Mouse (Mus musculus) midbrain, embryonic 15.5 days (tissue): ENCODE measurements at regions not wholly inside any gene's neighbourhood (a gene's known extent, or its start where the extent isn't known, plus 50 kb on each side); places are given as distances from the start of the nearest gene placed in this dataset.

Source experiments
- ATAC-seq: fragments of 200-750 bp; cut with Nextera tagmentation; replicated peaks from 2 replicates; pipeline ENCODE4 v1.8.0; 2017; ENCODE audit warnings: moderate TSS enrichment
- H3K27ac ChIP-seq: fragments of 300-500 bp; sonication (generic); 2 replicates; pipeline ENCODE4 v1.5.1; 2015; ENCODE audit warnings: mild to moderate bottlenecking, inconsistent platforms
- H3K27me3 ChIP-seq: fragments of 300-500 bp; sonication (generic); replicated peaks from 2 replicates; pipeline ENCODE4 v1.6.1; 2015; ENCODE audit warnings: inconsistent platforms
- H3K36me3 ChIP-seq: fragments of 300-500 bp; sonication (generic); replicated peaks from 2 replicates; pipeline ENCODE4 v1.6.1; 2015; ENCODE audit warnings: inconsistent platforms
- H3K4me1 ChIP-seq: fragments of 300-500 bp; sonication (generic); 2 replicates; pipeline ENCODE4 v1.6.1; 2015; ENCODE audit warnings: inconsistent platforms
- H3K4me2 ChIP-seq: fragments of 300-500 bp; sonication (generic); 2 replicates; pipeline ENCODE4 v1.6.1; 2015; ENCODE audit warnings: inconsistent platforms, mild to moderate bottlenecking, moderate library complexity
- H3K4me3 ChIP-seq: fragments of 300-500 bp; sonication (generic); 2 replicates; pipeline ENCODE4 v1.5.1; 2015; ENCODE audit warnings: mild to moderate bottlenecking, inconsistent platforms
- H3K9ac ChIP-seq: fragments of 300-500 bp; sonication (generic); 2 replicates; pipeline ENCODE4 v1.6.1; 2015; ENCODE audit warnings: mild to moderate bottlenecking, inconsistent platforms
- H3K9me3 ChIP-seq: fragments of 300-500 bp; sonication (generic); 2 replicates; pipeline ENCODE4 v1.6.1; 2016; ENCODE audit warnings: inconsistent platforms
- WGBS: fragments of 180-500 bp; shearing (Covaris S2); methylation state at CpG from one replicate; pipeline ENCODE4 v1.1.7; 2015; ENCODE audit warnings: mixed read lengths; 5-methylcytosine and 5-hydroxymethylcytosine counted together

GRCm38 (mm10) chr3:148650241-148650640 is 340.1 kb downstream of the Adgrl2 start:
- ATAC-seq, result no peak
- Histone ChIP-seq H3K36me3 (no peaks in the 10 kb centered on the region), H3K9ac (no peak overlapping the region), H3K9me3 (no peaks in the 10 kb centered on the region), H3K4me2 (no peak overlapping the region), H3K27me3 (no peaks in the 10 kb centered on the region), H3K4me1 (no peaks in the 10 kb centered on the region), H3K4me3 (no peak overlapping the region), H3K27ac (no peak overlapping the region)
- 56% methylated on average over 8 of the region's 8 CpGs for WGBS

- no peaks in the 10 kb centered on the region for H3K9me3 ChIP-seq
- no peaks in the 10 kb centered on the region for H3K27me3 ChIP-seq
- H3K4me2 ChIP-seq, result no peak overlapping the region
- no peak overlapping the region for H3K4me3 ChIP-seq
- no peak overlapping the region for H3K9ac ChIP-seq
- no peaks in the 10 kb centered on the region for H3K36me3 ChIP-seq
- H3K27ac ChIP-seq, result no peak overlapping the region
- ATAC-seq, result no peak
- no peaks in the 10 kb centered on the region for H3K4me1 ChIP-seq
- 95% methylated on average over 5 of the region's 5 CpGs for WGBS
These were observed 345.4 kb downstream of the Adgrl2 start for GRCm38 (mm10) chr3:148644924-148645323.

GRCm38 (mm10) chr3:148641581-148641980 is 348.8 kb downstream of the Adgrl2 start:
- Histone ChIP-seq H3K27me3 (no peaks in the 10 kb centered on the region), H3K27ac (no peak overlapping the region), H3K9me3 (no peaks in the 10 kb centered on the region), H3K4me3 (no peak overlapping the region), H3K4me2 (no peak overlapping the region), H3K9ac (no peak overlapping the region), H3K4me1 (no peaks in the 10 kb centered on the region), H3K36me3 (no peaks in the 10 kb centered on the region)
- no peak for ATAC-seq
- WGBS, result 60% methylated on average over 3 of the region's 3 CpGs

- Histone ChIP-seq H3K27me3 (no peaks in the 10 kb centered on the region), H3K4me2 (no peak overlapping the region), H3K27ac (no peak overlapping the region), H3K4me1 (no peaks in the 10 kb centered on the region), H3K9ac (no peak overlapping the region), H3K36me3 (no peaks in the 10 kb centered on the region), H3K9me3 (no peaks in the 10 kb centered on the region), H3K4me3 (no peak overlapping the region)
- WGBS, result 70% methylated on average over 3 of the region's 3 CpGs
- no peak for ATAC-seq
These were observed 349.7 kb downstream of the Adgrl2 start for GRCm38 (mm10) chr3:148640680-148641101.

GRCm38 (mm10) chr3:148635101-148635500 is 355.3 kb downstream of the Adgrl2 start:
- Histone ChIP-seq H3K4me3 (no peak overlapping the region), H3K4me2 (no peak overlapping the region), H3K36me3 (no peaks in the 10 kb centered on the region), H3K4me1 (no peaks in the 10 kb centered on the region), H3K27me3 (no peaks in the 10 kb centered on the region), H3K9ac (no peak overlapping the region), H3K9me3 (no peaks in the 10 kb centered on the region), H3K27ac (no peak overlapping the region)
- no peak for ATAC-seq
- 82% methylated on average over 4 of the region's 4 CpGs for WGBS

GRCm38 (mm10) chr3:148634352-148634751 is 356.0 kb downstream of the Adgrl2 start:
- no peak for ATAC-seq
- no peak overlapping the region for H3K4me2 ChIP-seq
- 68% methylated on average over 3 of the region's 3 CpGs for WGBS
- no peak overlapping the region for H3K4me3 ChIP-seq
- H3K9ac ChIP-seq, result no peak overlapping the region
- H3K36me3 ChIP-seq, result no peaks in the 10 kb centered on the region
- no peak overlapping the region for H3K27ac ChIP-seq
- H3K4me1 ChIP-seq, result no peaks in the 10 kb centered on the region
- H3K9me3 ChIP-seq, result no peaks in the 10 kb centered on the region
- no peaks in the 10 kb centered on the region for H3K27me3 ChIP-seq

- Histone ChIP-seq H3K4me1 (no peaks in the 10 kb centered on the region), H3K27me3 (no peaks in the 10 kb centered on the region), H3K9ac (no peak overlapping the region), H3K4me2 (no peak overlapping the region), H3K9me3 (no peaks in the 10 kb centered on the region), H3K27ac (no peak overlapping the region), H3K36me3 (no peaks in the 10 kb centered on the region), H3K4me3 (no peak overlapping the region)
- WGBS, result 96% methylated on average over 6 of the region's 6 CpGs
- no peak for ATAC-seq
These were observed 357.1 kb downstream of the Adgrl2 start for GRCm38 (mm10) chr3:148633291-148633690.

GRCm38 (mm10) chr3:148632449-148632848 is 357.9 kb downstream of the Adgrl2 start:
- Histone ChIP-seq H3K4me1 (no peaks in the 10 kb centered on the region), H3K36me3 (no peaks in the 10 kb centered on the region)
- WGBS, result 90% methylated on average over 2 of the region's 2 CpGs

GRCm38 (mm10) chr3:148631415-148632192 is 358.8 kb downstream of the Adgrl2 start:
- Histone ChIP-seq H3K27me3 (no peaks in the 10 kb centered on the region), H3K4me1 (no peaks in the 10 kb centered on the region), H3K4me2 (peak overlapping the region; percentile 15; the same call in 1 of the 2 replicates), H3K9ac (no peak overlapping the region), H3K9me3 (no peaks in the 10 kb centered on the region), H3K4me3 (no peak overlapping the region), H3K36me3 (no peaks in the 10 kb centered on the region), H3K27ac (no peak overlapping the region)
- WGBS, result 48% methylated on average over 18 of the region's 18 CpGs
- ATAC-seq, result no peak

More at GRCm38 (mm10) chr3:148632449-148632848, 357.9 kb downstream of the Adgrl2 start:
- no peaks in the 10 kb centered on the region for H3K27me3 ChIP-seq
- no peaks in the 10 kb centered on the region for H3K9me3 ChIP-seq
- H3K4me2 ChIP-seq, result no peak overlapping the region
- no peak overlapping the region for H3K9ac ChIP-seq
- no peak overlapping the region for H3K27ac ChIP-seq
- no peak overlapping the region for H3K4me3 ChIP-seq
- no peak for ATAC-seq

GRCm38 (mm10) chr3:148630865-148631264 is 359.5 kb downstream of the Adgrl2 start:
- H3K4me1 ChIP-seq, result no peaks in the 10 kb centered on the region
- H3K4me3 ChIP-seq, result no peak overlapping the region
- H3K27ac ChIP-seq, result no peak overlapping the region
- no peaks in the 10 kb centered on the region for H3K9me3 ChIP-seq
- H3K9ac ChIP-seq, result no peak overlapping the region
- 78% methylated on average over 7 of the region's 7 CpGs for WGBS
- H3K27me3 ChIP-seq, result no peaks in the 10 kb centered on the region
- ATAC-seq, result no peak
- H3K4me2 ChIP-seq, result no peak overlapping the region
- H3K36me3 ChIP-seq, result no peaks in the 10 kb centered on the region

GRCm38 (mm10) chr3:148614971-148615671 is 375.2 kb downstream of the Adgrl2 start:
- no peak overlapping the region for H3K9ac ChIP-seq
- no peaks in the 10 kb centered on the region for H3K9me3 ChIP-seq
- ATAC-seq, result no peak
- H3K36me3 ChIP-seq, result no peaks in the 10 kb centered on the region
- H3K27me3 ChIP-seq, result no peaks in the 10 kb centered on the region
- H3K4me2 ChIP-seq, result no peak overlapping the region
- 63% methylated on average over 9 of the region's 9 CpGs for WGBS
- no peak overlapping the region for H3K4me3 ChIP-seq
- H3K27ac ChIP-seq, result no peak overlapping the region
- no peaks in the 10 kb centered on the region for H3K4me1 ChIP-seq

GRCm38 (mm10) chr3:148613443-148613842 is 376.9 kb downstream of the Adgrl2 start:
- H3K9me3 ChIP-seq, result no peaks in the 10 kb centered on the region
- H3K36me3 ChIP-seq, result no peaks in the 10 kb centered on the region
- H3K27me3 ChIP-seq, result no peaks in the 10 kb centered on the region
- no peak overlapping the region for H3K9ac ChIP-seq
- H3K4me3 ChIP-seq, result no peak overlapping the region
- no peak overlapping the region for H3K27ac ChIP-seq
- H3K4me1 ChIP-seq, result no peaks in the 10 kb centered on the region
- WGBS, result 46% methylated on average over 3 of the region's 3 CpGs
- ATAC-seq, result no peak
- H3K4me2 ChIP-seq, result no peak overlapping the region

- 84% methylated on average over 6 of the region's 6 CpGs for WGBS
- H3K4me1 ChIP-seq, result no peaks in the 10 kb centered on the region
These were observed 387.1 kb downstream of the Adgrl2 start for GRCm38 (mm10) chr3:148603276-148603675.

More at GRCm38 (mm10) chr3:148603276-148603675, 387.1 kb downstream of the Adgrl2 start:
- Histone ChIP-seq H3K27me3 (no peaks in the 10 kb centered on the region), H3K36me3 (no peaks in the 10 kb centered on the region), H3K9me3 (no peaks in the 10 kb centered on the region), H3K4me3 (no peak overlapping the region), H3K27ac (no peak overlapping the region), H3K4me2 (no peak overlapping the region), H3K9ac (no peak overlapping the region)
- no peak for ATAC-seq
